ENCODE assay signal across 28 mouse cellular contexts in the genomic region with DNA sequence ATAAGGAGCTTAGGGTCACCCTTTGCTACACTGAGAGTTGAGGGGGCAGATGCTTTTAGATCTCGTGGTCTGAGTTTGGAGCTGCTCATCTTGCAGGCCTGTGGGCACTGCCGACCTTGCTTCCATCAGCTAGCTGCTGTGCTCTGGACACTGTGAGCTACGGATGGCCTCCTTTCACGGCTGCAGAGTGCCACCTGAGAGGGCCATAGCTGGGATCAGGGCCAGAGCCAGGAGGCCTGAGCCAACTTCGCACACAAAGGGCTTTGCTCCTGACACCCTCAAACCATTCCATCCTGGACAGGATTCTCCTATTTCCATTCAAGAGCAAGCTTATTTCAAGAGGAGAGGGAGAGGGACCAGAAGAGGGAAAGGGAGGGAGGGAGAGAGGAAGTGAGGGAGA. TPM values are rescaled to one million over a fixed set of nuclear protein-coding genes. Genes with fewer than 3 reads are reported as not detected.
DNase-seq lines count a peak whose midpoint lies in the region; ATAC-seq lines count a peak whose summit lies in the region.
"Had no signal": no experiment of that assay in that cellular context is flagged by ENCODE, and none has a peak within 500 bp of the region (broad histone marks: within the 10 kb centered on the region; RNA-seq: fewer than 3 reads in every experiment).

No protein-coding gene starts in this region.

- H3K9me3 ChIP-seq in heart, embryonic 16.5 days (replicated peaks; ENCODE audit: control insufficient read depth, low read length) = no peaks in the 10 kb centered on the region
- H3K9me3 ChIP-seq: embryonic facial prominence, embryonic 15.5 days; forebrain, embryonic 12.5 days; heart, embryonic 13.5 days; hindbrain, embryonic 15.5 days; limb, embryonic 13.5 days; midbrain, embryonic 13.5 days had no signal

- H3K27me3 ChIP-seq in heart, embryonic 16.5 days (ENCODE audit: control insufficient read depth, insufficient read depth, low read length) = no peaks in the 10 kb centered on the region
- H3K27me3 ChIP-seq: CH12.LX; embryonic facial prominence, embryonic 15.5 days; forebrain, embryonic 12.5 days; heart, embryonic 13.5 days; hindbrain, embryonic 15.5 days; kidney, embryonic 15.5 days; limb, embryonic 13.5 days; midbrain, embryonic 13.5 days had no signal

- H3K27ac ChIP-seq in heart, embryonic 16.5 days (ENCODE audit: low read length) = 0 out of 2 replicates have a peak overlapping the region, but pooled peaks have one; percentile 35
- H3K27ac ChIP-seq: embryonic facial prominence, embryonic 15.5 days; forebrain, embryonic 12.5 days; heart, embryonic 13.5 days; hindbrain, embryonic 15.5 days; kidney, embryonic 15.5 days; layer of hippocampus, adult 2 months; left cerebral cortex, adult 2 months; limb, embryonic 13.5 days; midbrain, embryonic 13.5 days had no signal

- no peak overlapping the region for H3K4me3 ChIP-seq in heart, embryonic 16.5 days (ENCODE audit: low read length)
- H3K4me3 ChIP-seq: embryonic facial prominence, embryonic 15.5 days; forebrain, embryonic 12.5 days; heart, embryonic 13.5 days; hindbrain, embryonic 15.5 days; kidney, embryonic 15.5 days; layer of hippocampus, adult 2 months; left cerebral cortex, adult 2 months; limb, embryonic 13.5 days; midbrain, embryonic 13.5 days had no signal

- WGBS in heart, embryonic 16.5 days = 55% methylated on average over 5 of the region's 5 CpGs

- H3K4me2 ChIP-seq in heart, embryonic 16.5 days (ENCODE audit: low read depth, low read length) = no peak overlapping the region
- H3K4me2 ChIP-seq: embryonic facial prominence, embryonic 15.5 days; forebrain, embryonic 12.5 days; heart, embryonic 13.5 days; hindbrain, embryonic 15.5 days; kidney, embryonic 15.5 days; limb, embryonic 13.5 days; liver, embryonic 11.5 days; midbrain, embryonic 13.5 days had no signal

- no peak overlapping the region for H3K9ac ChIP-seq in heart, embryonic 16.5 days (ENCODE audit: low read length)
- H3K9ac ChIP-seq: embryonic facial prominence, embryonic 15.5 days; forebrain, embryonic 12.5 days; forebrain, postnatal 0 days; heart, embryonic 13.5 days; hindbrain, embryonic 15.5 days; kidney, embryonic 15.5 days; limb, embryonic 13.5 days; midbrain, embryonic 13.5 days had no signal

- DNase-seq in cerebellum, postnatal 4 days (ENCODE audit: low spot score in 2 of 2) = no peak
- DNase-seq in heart, postnatal 25 days (ENCODE audit: low spot score) = no peak
- peak; percentile 69 to 72 for DNase-seq in cerebellum, postnatal 10 days
- DNase-seq in ovary, postnatal 14 days (ENCODE audit: low spot score) = no peak
- no peak for DNase-seq in lung, postnatal 10 days
- DNase-seq: adrenal gland, adult 2 months; forebrain, postnatal 0 days; kidney, adult 18-20 months; kidney, postnatal 25 days; lung, postnatal 4 days; retina, postnatal 1 day; right cerebral cortex, postnatal 14 days had no signal

- H3K4me1 ChIP-seq in heart, embryonic 16.5 days (ENCODE audit: control insufficient read depth, insufficient read depth, low read length) = peaks cover 4% of the 10 kb centered on the region
- H3K4me1 ChIP-seq: embryonic facial prominence, embryonic 15.5 days; forebrain, embryonic 12.5 days; hindbrain, embryonic 15.5 days; kidney, embryonic 15.5 days; limb, embryonic 13.5 days; midbrain, embryonic 13.5 days had no signal

- peak; percentile 52; the same call in 1 of the 2 replicates for ATAC-seq in cerebellum, adult (ENCODE audit: insufficient number of reproducible peaks, low FRiP score, low TSS enrichment)
- ATAC-seq in heart, embryonic 16.5 days (replicated peaks; ENCODE audit: extremely low read depth, insufficient read depth, low FRiP score) = no peak
- ATAC-seq: activated CD4-positive, CD25-positive, alpha-beta regulatory T cell, adult 4 months; forebrain, postnatal 0 days; midbrain, embryonic 13.5 days had no signal

- intact Hi-C loops in heart, postnatal 25 days (cut with DNase I) = no loop called here

- H3K36me3 ChIP-seq in heart, embryonic 16.5 days (ENCODE audit: control insufficient read depth, insufficient read depth) = no peaks in the 10 kb centered on the region
- H3K36me3 ChIP-seq: embryonic facial prominence, embryonic 15.5 days; forebrain, embryonic 12.5 days; heart, embryonic 13.5 days; hindbrain, embryonic 15.5 days; kidney, embryonic 15.5 days; limb, embryonic 13.5 days; midbrain, embryonic 13.5 days had no signal

RNA-seq across cellular contexts. Expression of a gene that starts 15.1 kb away (rescaled TPM):
- polyA plus RNA-seq in heart, embryonic 16.5 days (2015; fragmentation: Nextera tagmentation; extraction: Ambion mirVana) = 80.8 and 86.0 TPM in 2 replicates
- total RNA-seq in heart, postnatal 25 days (2021) = 10 to 100 TPM; 53.1 to 63.5 TPM

RNA-seq across cellular contexts. Expression of a gene that starts 15.4 kb away (rescaled TPM):
- 28.2 and 29.5 TPM in 2 replicates for polyA plus RNA-seq in heart, embryonic 16.5 days (2015; fragmentation: Nextera tagmentation; extraction: Ambion mirVana)
- total RNA-seq in heart, postnatal 25 days (2021) = 1 to 10 TPM; 7.3 to 8.4 TPM

RNA-seq across cellular contexts. Expression of a gene that starts 45.5 kb away (rescaled TPM):
- 0.80 and 0.84 TPM in 2 replicates for polyA plus RNA-seq in heart, embryonic 16.5 days (2015; fragmentation: Nextera tagmentation; extraction: Ambion mirVana)
- under 1 TPM; 0.60 to 0.95 TPM for total RNA-seq in heart, postnatal 25 days (2021)
- total RNA-seq: hematopoietic stem cell, adult 5-6 weeks; monocyte, adult 5-6 weeks had no signal
- polyA plus RNA-seq: activated CD4-positive, CD25-positive, alpha-beta regulatory T cell, adult 4 months had no signal

RNA-seq across cellular contexts. Expression of a gene that starts 45.7 kb away (rescaled TPM):
- polyA plus RNA-seq in heart, embryonic 16.5 days (2015; fragmentation: Nextera tagmentation; extraction: Ambion mirVana) = 51.6 and 82.0 TPM in 2 replicates
- 10 to 100 TPM; 71.1 to 80.9 TPM for total RNA-seq in heart, postnatal 25 days (2021)

Comparison
In these comparisons a context has a peak if more than half of its experiments do, and no peak if none do; other contexts are left out.
1. DNase-seq: peak in cerebellum, postnatal 10 days (2 of 2); none in cerebellum, postnatal 4 days (0 of 2), heart, postnatal 25 days (single experiment), ovary, postnatal 14 days (single experiment) and lung, postnatal 10 days (single experiment).